Mouse (Mus musculus): Measurements from ENCODE around the gene Ptprf. TPM values are rescaled to one million over a fixed set of nuclear protein-coding genes. Genes with fewer than 3 reads are reported as not detected.

Gene Ptprf
- total RNA-seq, 2 experiments from 2014 or later = 67.6 to 77.5 TPM

DNA sequence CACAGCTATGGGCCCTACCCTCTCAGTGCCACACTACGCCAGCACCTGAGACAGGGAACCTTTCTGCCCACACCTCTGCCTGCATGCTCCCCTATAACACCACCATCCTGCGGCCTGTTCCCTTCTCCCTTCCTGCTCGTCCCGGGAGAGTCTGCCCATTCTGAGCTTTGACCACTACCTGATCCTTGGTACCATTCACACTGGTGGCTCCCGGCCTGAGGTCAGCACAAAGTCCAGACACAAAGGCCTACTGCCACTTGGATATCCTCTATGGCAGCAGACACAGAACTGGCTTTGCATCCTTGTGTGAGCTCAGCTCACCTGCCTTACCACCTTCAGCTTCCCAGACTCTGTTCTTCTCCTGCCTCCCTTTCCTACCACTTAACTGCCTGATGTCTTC lies 72.7 kb downstream of the Ptprf start:
- no peak for DNase-seq (ENCODE audit: low spot score in 2 of 2)

DNA sequence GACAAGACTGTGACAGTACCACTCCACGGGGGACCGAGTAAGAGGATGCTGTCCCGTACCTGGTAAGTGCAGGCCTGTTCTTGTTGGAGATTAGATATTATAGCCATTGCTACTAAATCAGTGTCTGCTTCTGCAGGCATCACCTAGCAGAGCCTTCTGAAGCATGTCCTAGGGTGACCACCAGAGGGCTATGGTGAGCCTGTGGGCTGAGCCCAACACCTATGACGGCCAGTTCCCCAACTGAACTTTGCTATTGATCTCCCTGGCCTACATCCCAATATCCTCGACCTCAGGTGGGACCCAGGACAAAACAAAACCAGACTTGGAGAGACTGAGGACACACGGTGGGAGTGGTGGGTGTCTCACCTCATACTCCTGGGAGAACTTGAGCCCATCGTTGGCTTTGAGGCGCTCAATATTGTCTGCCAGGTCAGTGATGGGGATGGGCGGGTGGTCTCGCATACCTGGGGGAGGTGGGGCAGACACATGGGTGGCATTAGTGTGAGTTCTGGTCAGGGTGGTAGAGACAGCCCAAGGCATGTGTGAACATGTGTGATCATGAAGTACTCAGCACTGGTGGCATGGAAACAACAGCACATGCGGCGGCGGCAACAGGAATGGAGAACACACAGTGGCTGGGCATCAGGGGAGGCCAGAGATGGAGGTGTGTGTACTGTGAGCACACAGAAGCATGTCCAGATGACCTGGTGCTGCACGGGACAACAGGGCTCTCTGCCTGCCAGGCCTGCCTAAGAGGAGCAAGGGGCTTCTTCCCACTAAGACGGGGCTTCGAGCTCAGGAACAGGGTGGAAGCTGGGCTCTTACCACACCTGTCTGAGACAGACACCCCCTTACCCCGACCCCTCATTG lies 74.2 kb downstream of the Ptprf start:
- peak; percentile 36 to 77 for DNase-seq (ENCODE audit: low spot score in 2 of 2)

DNA sequence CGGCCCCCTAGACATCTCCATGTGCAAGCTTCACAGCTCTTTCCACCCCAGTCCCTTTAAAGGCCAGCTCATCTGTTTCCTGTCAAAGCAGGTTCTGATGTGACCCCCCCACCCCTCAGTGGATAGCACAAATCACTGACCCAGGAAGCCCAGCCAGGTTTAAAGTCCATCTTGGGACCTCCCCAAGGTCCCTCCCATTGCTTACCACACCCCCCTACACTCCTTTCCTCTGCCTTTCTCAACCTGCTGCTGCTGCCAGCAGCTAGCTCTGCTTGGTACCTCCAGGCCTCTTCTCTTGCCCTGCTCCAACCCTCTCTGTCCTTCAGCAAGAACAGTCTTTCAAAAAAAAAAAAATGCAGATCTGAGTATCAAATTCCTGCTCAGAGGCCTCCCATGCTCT lies 76.3 kb downstream of the Ptprf start:
- no peak for DNase-seq (ENCODE audit: low spot score in 2 of 2)

DNA sequence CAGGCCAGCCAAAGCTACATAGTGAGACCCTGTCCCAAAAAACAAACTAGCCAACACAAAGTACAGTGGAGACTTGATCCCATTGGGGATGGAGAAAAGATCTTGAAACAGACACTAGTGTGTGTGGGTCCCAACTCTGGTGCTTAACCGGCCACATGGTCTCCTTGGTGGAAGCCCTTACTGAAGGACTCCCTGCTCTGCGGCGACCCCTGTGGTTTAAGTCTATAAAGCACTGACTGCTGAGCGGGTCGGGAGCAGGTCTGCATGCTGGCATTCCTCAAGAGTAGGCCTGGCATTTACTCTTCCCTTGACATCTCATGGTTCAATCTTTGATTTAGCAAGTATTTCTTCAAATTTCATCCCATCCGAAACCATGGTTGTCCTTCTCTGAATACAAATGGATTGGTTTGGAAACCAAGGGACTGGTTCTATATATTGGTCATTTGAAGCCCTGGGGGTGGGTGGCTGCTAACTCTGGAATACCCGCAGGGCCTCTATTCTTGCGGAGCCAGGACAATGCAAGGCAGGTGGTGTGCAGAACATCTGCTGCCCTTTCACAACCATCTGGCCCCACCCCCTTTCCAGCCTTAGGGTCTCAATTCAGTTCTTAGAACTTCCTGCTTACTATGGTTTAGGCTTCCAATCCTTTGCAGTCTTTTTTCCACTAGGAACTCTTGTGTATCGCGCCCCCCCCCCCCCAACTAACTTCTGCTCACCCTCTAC lies 84.1 kb downstream of the Ptprf start:
- no peak for DNase-seq (ENCODE audit: low spot score in 2 of 2)

DNA sequence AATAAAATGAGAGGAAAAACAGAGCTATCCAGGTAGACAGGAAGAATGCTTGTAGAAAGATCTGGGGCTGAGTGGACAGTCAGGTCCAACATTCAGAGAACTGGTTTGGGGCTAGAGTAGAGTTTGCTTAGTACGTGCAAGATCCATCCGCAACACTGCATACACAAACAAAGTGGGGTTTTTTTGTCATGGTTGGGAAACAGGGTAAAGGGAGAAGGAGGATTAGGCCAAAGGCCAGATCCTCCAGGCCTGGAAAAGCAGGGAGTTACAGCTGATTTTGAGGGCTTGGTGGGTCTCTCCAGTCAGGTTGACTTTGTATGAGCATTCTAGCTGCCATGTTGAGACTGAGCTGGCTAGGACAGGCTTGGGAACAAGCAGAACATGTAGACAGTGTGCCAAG lies 85.3 kb downstream of the Ptprf start:
- DNase-seq (ENCODE audit: low spot score in 2 of 2) = no peak

- no peak for DNase-seq (ENCODE audit: low spot score in 2 of 2)
Observed at GRCm38 (mm10) chr4:118199093-118199492, 92.1 kb downstream of the Ptprf start.

DNA sequence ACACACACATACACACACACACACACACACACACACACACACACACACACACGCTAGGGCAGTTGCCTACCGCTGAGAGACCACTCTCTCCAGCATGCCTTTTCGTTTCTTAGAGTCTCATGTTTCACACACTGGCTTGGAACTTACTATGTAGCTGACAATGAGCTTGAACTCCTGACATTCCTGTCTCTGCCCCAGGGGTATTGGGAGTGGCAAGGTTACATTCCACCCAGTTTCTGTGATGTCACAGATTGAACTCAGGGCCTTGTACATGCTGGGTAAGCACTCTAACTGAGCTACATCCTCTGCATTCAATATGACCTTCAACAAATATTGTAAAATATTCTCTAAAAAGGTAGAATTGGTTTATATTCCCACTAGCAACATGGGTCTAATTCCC lies 92.6 kb downstream of the Ptprf start:
- no peak for DNase-seq (ENCODE audit: low spot score in 2 of 2)

DNA sequence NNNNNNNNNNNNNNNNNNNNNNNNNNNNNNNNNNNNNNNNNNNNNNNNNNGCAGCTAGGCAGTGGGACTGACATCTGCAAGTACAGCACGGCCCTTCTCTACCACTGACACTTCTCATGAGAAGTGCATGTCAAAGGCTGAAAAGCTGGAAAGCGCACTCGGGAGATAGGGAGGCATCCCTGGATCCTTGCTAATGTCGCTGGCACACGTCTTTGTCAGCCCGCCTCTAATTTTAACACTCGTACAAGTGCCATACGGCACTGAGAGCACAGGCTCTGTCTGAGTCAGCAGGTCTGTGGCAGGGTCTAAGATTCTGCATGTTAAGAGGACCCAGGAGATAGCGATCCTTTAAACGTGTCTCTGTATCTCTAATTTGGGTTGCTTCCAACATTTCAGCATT lies 95.0 kb downstream of the Ptprf start:
- DNase-seq (ENCODE audit: low spot score in 2 of 2) = peak in 1 of 2 experiments; percentile 43

DNA sequence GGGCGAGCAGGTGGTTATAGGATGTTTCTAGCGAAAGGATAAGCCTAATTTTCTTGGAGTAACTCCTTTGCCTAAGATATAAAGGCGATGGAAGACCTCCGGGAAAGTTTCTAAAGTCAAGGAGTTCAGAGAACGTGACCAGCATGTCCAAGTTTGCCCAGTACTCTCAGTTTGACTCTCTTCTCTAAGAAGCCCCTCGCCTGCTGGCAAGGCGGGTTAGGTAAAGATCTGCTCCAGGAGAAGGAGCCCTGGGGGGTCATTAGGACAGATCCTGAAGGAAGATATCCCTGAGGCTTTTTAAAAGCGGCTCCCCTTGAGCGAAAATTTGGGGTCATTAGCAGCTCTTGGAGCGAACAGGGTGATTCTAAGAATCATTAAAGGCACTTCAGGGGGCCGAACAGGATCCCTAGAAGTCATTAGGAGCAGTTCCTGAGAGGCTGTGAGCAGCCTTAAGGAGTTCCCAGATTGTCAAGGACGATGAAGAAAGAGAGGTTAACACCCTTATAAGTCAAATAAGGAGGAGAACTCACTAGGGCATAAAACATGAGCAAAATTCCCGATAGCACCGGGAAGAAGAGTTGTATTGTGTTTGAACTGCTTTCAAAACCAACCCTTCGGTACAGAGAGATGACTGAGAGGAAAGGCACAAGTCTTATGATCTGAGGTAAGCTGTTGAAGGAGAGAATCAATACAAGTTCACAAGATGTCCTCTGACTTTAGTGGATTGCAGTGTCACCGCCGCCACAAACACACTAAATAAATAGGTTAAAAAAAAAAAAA lies 110.7 kb downstream of the Ptprf start:
- no peak for DNase-seq (ENCODE audit: low spot score in 2 of 2)

- peak; percentile 94 to 97 for DNase-seq (ENCODE audit: low spot score in 2 of 2)
Observed at GRCm38 (mm10) chr4:118179467-118180300, 111.5 kb downstream of the Ptprf start, which contains the start of gene Kdm4a. Kdm4a (minus strand) TSS chr4:118180043.

DNA sequence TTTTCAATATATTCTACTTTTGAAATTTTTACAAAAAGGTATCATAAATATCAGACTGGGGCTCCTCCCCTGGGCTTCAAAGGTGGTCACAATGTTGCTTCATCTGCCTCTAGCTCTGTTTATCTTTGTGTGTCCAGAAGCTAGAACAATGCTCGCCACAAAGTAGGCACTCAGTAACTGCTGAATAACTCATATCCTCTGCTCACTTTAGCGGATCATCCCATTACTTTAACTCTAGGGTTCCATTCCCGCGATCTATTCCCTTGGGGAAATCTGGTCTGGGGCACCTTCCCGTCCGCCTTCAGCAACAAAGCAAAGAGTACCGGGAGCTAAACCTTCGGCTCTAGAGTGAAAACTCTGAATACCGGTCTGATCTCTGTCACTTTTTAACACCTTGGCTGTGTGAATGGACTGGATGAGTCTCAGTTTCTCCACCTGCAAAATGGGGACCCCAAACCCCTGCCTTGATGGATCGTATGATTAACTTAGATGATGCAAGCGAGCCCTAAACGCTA lies 112.2 kb downstream of the Ptprf start:
- DNase-seq (ENCODE audit: low spot score in 2 of 2) = no peak

GRCm38 (mm10) chr4:118172461-118172860 lies 118.7 kb downstream of the Ptprf start:
- DNase-seq (ENCODE audit: low spot score in 2 of 2) = no peak

GRCm38 (mm10) chr4:118171006-118171405 lies 120.2 kb downstream of the Ptprf start:
- DNase-seq (ENCODE audit: low spot score in 2 of 2) = no peak

DNA sequence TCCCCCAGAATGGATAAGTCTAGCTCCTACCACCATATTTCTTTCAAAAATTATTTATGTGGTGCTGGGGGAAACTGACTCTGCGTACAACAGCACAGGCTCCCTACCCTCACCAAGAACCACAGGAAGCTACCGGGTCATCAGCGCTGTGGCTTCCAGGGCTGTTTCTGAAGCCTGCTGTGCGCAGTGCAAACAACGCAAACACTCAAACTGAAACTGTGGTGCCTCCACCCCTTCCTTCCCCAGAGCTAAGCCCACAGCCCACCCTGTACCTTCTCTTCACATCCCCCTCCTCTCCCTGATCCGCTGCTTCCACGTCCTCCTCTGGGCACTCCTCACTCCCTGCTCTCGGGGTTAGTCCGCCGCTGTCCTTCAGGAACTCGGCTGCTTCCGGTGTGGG lies 129.1 kb downstream of the Ptprf start:
- DNase-seq (ENCODE audit: low spot score in 2 of 2) = no peak

Small RNA genes lying within 50 kb of the gene (microRNA-seq; reads per million reads assigned to microRNA genes)
- gene Mir7226 = 0 to 0.25 reads per million in 2 experiments

Other genes starting within 250 kb of the Ptprf start
- 10 to 100 TPM; 47.1 to 48.7 TPM for gene St3gal3, start 156.5 kb downstream of the Ptprf start, total RNA-seq (2021)
- 10 to 100 TPM; 42.5 to 44.2 TPM for gene Kdm4a, start 111.4 kb downstream of the Ptprf start, total RNA-seq (2021)
- 10 to 100 TPM; 29.7 to 34.4 TPM for gene Szt2, start 117.9 kb upstream of the Ptprf start, total RNA-seq (2021)
- 10 to 100 TPM; 47.3 to 52.7 TPM for gene Med8, start 117.9 kb upstream of the Ptprf start, total RNA-seq (2021)
- 10 to 100 TPM; 18.4 to 19.7 TPM for gene Elovl1, start 136.7 kb upstream of the Ptprf start, total RNA-seq (2021)
- gene Cdc20, start 145.9 kb upstream of the Ptprf start, total RNA-seq (2021) = under 1 TPM; 0.57 to 0.61 TPM
- not detected for gene Mpl, start 166.1 kb upstream of the Ptprf start, total RNA-seq (2021)
- gene Tie1, start 198.7 kb upstream of the Ptprf start, total RNA-seq (2021) = 1 to 10 TPM; 4.8 to 5.9 TPM
- gene 2610528J11Rik, start 235.6 kb upstream of the Ptprf start, total RNA-seq (2021) = not detected